Mouse (Mus musculus) B cell, adult 2 months (primary cell): ENCODE data around the gene Afp.

Experiments used
- DNase-seq, 2 experiments: peaks; one replicate each; pipeline ENCODE4 v3.0.0; 2022

The Afp gene

GRCm38 (mm10) chr5:90490518-90490917 is at the start of gene Afp:
Gene Afp, plus strand, starts transcription at chr5:90490737.
- DNase-seq: no peak

DNA sequence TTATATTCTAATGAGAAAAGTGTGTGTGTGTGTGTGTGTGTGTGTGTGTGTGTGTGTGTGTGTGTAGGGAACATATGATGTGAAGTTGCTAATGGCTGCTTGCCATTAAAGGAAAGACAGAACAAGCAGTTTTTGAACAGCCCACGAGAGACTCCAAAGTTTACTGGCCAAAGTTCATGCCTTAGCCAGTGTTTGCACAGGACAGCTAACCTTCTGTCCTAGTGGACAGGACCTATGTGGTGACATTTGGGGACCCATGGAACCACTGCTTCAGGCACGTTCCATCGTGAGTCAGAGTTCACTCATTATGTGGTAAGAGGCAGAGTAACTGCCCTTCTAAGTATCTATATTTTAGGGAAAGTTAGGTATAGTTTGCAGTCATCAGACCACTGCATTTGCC is 43.0 kb upstream of the Afp start:
- DNase-seq: no peak

- no peak for DNase-seq
These were observed 40.6 kb upstream of the Afp start for GRCm38 (mm10) chr5:90449961-90450360.

- DNase-seq: no peak
These were observed 37.8 kb upstream of the Afp start for GRCm38 (mm10) chr5:90452711-90453110.

GRCm38 (mm10) chr5:90457241-90457640 is 33.3 kb upstream of the Afp start:
- DNase-seq: no peak

GRCm38 (mm10) chr5:90458727-90459126 is 31.8 kb upstream of the Afp start:
- DNase-seq: no peak

GRCm38 (mm10) chr5:90460619-90461018 is 29.9 kb upstream of the Afp start, which contains the start of gene Alb:
Gene Alb, plus strand, starts transcription at chr5:90460897.
- no peak for DNase-seq

DNA sequence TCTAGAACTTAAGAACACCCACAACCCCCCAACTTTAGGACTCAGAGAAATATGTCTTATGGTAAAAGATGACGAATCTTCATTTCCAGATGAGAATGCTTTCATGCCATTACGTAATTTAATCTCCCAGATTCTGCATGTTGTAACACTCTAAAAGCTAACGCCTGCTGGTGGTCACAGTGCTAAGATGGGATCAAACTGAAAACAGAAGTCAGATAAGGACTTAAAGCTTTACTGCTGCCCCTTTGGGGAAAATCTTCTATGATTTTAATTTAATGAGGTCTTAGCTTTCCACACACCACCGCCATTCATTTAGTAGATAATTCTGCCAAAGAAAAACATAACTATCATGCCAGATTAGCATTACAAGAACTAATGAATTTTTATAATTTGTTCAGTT is 23.7 kb upstream of the Afp start:
- DNase-seq: no peak

DNA sequence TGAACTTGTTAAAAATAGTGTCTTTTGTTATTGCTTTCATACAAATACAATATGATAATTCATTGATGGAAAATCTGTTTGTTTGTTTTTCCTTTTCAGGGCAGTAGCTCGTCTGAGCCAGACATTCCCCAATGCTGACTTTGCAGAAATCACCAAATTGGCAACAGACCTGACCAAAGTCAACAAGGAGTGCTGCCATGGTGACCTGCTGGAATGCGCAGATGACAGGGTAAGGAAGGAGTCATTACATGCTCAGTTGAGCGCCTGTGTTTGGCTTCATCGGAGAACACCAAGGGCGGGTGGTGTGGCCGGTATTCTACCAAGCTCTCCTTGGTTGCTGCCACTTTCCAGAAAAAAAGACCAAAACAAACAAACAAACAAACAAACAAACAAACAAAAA is 23.3 kb upstream of the Afp start:
- no peak for DNase-seq

DNA sequence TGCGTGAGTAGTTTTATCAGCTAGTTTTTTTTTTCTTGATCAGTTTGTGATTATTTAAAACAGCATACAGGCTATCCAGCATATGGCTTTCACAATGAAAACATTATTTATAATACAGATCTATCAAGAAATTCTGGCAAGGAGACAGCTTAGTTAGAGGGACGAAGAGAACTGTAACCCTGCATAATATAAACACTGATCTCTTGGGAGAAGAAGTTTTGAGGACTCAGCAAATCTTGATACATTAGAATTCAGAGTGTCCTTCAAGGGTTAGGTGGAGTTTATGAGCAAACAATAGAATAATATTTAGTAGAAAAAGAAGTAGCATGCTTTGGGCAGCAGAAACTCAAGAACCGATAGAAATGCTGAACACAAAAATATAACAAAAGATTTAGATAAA is 19.7 kb upstream of the Afp start:
- no peak for DNase-seq

DNA sequence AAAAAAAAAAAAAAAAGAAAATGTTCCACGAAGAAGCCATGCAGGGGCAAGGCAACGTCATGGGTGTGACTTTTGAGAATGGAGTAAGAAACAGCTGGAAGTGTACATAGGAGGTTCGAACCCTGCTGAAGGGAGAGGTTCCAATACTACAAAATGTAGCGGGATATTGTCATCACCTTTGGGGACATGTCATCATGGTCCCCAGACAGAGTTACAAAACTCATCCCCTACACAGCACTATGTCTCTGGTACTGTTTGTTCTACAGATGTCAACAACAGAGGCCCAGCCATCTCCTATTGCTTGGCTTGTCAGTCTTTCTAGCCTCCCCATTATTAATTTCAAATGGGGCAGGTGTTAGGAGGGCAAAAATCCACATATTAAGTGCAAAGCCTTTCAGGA is 16.6 kb upstream of the Afp start:
- no peak for DNase-seq

- DNase-seq: no peak
These were observed 16.2 kb upstream of the Afp start for GRCm38 (mm10) chr5:90474369-90474768.

DNA sequence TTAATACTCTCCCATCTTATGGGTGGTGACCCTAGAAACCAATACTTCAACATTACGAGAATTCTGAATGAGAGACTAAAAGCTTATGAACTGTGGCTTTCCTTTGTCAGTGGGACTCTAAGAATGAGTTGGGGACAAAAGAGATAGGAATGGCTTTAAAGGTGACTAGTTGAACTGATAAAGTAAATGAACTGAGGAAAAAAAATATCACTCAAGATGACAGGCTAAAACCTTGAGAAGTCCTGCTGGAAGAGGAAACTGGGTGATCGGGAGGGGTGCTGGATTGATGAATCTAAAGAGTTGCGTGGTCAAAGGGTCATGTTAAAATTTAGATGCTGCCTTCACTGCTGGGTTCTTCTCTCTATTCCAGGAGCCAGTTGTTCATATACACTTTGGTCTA is 13.8 kb upstream of the Afp start:
- no peak for DNase-seq

- no peak for DNase-seq
These were observed 13.0 kb upstream of the Afp start for GRCm38 (mm10) chr5:90477308-90478140.

DNA sequence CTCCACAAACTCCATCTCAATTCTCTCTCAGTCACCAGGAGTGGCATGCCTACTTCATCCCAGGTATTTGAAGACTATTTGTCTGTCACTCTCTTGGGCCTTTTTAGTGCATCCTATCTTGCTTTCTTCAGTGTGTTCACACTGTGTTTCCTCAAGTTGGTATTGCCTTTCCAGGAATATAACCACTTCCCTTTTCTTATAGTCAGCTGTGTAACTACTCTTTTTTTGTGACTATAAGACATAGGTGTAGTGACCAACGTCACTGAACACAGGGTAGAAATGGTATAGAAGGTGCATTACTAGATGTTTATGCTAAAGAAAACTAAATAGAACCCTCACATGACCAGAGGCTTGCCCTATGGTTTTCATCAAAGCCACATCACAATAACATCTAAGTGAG is 11.7 kb upstream of the Afp start:
- no peak for DNase-seq

DNA sequence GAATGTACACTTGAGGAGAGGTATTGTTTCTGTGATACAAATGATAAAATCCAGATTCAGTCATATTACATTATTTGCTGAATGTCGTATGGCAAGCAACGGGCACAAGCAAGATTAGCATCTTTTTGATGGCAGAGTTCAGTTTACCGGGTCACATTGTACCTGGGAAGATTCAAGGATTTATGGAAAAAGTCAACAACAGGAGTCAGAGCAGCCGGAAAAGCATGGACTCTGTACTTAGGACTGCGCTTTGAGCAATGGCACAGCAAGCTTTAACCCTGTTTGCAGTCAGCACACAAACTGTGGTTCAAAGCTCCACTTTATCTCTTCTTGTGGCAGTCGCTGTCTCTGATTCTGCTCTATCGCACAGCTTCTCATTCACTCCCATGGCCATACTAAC is 4.9 kb upstream of the Afp start:
- no peak for DNase-seq

- DNase-seq: no peak
These were observed 2.2 kb upstream of the Afp start for GRCm38 (mm10) chr5:90488323-90488722.

GRCm38 (mm10) chr5:90492440-90492839 is 1.9 kb downstream of the Afp start:
- DNase-seq: peak; percentile 58 to 61

DNA sequence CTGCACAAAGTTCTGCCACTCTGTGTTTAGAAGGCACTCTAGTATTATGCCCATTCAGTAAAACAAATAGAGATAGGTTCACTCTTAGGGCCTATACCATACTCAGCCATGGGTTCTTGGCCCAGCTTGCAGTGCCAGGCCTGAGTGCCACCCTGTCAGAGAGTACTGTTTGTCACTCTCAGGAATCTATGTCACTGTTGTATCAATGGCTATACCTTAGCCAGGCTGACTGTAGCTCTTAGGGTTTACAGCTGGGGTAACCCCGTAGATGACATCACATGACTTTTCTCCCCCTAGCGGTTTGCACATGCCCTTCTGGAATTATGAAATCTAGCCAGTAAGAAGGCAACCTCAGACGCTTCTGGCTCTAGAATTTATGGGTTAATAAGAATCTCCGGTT is 3.8 kb downstream of the Afp start:
- DNase-seq: no peak

DNA sequence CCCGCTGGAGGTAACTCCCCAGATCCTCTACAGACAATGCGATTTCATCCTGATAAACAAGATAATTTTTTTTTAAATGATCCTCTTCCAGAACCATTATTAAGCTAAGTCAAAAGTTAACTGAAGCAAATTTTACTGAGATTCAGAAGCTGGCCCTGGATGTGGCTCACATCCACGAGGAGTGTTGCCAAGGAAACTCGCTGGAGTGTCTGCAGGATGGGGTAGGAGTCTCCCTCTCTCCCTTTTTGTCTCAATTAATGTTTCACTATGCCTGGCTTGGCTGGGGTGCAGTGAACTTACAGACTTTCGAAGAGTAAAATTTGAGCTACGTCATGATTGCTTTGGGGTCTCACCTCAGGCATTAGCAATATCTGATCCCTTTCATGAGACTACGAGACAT is 9.0 kb downstream of the Afp start:
- no peak for DNase-seq

- peak; percentile 81 to 83 for DNase-seq
These were observed 10.2 kb downstream of the Afp start for GRCm38 (mm10) chr5:90500714-90501113.

DNA sequence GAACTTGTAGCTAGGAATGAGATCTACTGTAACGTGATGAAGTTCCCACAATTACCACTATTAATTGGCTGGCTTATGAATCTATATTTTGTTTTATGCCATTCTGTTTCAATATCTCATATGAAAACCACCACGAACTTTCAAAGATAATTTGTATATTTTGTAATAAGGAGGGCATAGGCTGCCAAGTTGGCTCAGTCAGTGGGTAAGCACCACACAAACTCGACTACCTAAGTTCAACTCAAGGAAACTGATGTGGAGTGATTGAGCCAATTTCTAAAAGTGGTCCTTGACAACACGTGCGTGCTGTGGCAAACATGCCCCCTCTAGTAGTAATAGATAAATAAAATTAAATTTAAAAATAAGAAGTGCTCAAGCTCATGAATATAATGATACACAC is 11.2 kb downstream of the Afp start:
- DNase-seq: no peak

DNA sequence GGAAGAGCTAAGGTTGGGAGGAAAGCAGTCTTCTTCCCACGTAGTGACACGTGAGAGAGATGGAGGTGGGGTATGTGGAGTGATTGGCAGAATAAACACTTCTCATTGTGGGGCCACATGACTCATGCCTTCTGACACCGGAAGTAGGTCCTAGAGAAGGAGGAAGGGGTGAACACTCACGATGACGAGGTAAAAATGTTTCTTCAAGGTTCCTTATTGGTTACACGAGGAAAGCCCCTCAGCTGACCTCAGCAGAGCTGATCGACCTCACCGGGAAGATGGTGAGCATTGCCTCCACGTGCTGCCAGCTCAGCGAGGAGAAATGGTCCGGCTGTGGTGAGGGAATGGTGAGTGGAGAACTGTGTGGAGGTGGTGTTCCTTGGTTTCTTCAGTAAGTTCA is 14.2 kb downstream of the Afp start:
- DNase-seq: no peak

DNA sequence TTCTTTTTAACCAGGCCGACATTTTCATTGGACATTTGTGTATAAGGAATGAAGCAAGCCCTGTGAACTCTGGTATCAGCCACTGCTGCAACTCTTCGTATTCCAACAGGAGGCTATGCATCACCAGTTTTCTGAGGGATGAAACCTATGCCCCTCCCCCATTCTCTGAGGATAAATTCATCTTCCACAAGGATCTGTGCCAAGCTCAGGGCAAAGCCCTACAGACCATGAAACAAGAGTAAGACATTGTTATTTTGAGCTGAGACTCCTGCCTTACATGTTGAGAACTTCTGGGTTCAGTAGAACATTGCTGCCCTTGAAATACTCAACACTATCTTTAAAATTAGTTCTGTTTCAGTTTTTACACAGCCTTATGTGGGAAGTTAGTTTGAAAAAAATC is 16.0 kb downstream of the Afp start:
- DNase-seq: no peak

DNA sequence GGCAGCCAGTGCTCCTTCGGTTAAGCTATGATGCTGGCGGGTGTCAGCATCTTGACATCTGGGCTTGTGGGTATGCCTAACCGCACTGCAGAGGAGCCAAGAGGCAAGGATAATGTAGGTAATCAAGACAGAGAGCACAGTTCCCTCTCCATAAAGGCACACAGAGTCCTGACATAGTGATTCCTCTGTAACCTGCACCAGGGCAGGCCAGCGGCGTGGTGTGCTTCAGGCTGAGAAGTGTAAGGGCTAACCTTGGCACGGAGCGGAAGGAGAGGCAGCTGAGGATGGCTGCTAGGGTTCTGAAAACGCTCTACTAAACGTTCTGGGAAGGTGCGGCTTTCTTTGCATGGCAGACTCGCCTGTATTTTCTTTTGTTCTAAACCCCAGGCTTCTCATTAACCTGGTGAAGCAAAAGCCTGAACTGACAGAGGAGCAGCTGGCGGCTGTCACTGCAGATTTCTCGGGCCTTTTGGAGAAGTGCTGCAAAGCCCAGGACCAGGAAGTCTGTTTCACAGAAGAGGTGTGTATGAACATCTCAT is 16.9 kb downstream of the Afp start:
- no peak for DNase-seq
